Mouse (Mus musculus) liver, embryonic 16.5 days (tissue): ENCODE results near the gene Phox2a. TPM values are rescaled to one million over a fixed set of nuclear protein-coding genes. Genes with fewer than 3 reads are reported as not detected.

Experiments used
- ATAC-seq: fragments of 200-750 bp; cut with Nextera tagmentation; 2 replicates; pipeline ENCODE4 v1.8.0; 2017; ENCODE audit warnings: low read depth, mild to moderate bottlenecking, moderate number of reproducible peaks, moderate library complexity
- H3K27ac ChIP-seq: fragments of 300-500 bp; sonication (generic); 2 replicates; pipeline ENCODE4 v1.5.1; 2014; ENCODE audit warnings: mild to moderate bottlenecking, low read length
- H3K27me3 ChIP-seq: fragments of 300-500 bp; sonication (generic); 2 replicates; pipeline ENCODE4 v1.6.1; 2014; ENCODE audit warnings: low read depth, low read length, mixed read lengths; ENCODE audit not compliant: control insufficient read depth, insufficient read depth
- H3K36me3 ChIP-seq: fragments of 300-500 bp; sonication (generic); 2 replicates; pipeline ENCODE4 v1.6.1; 2014; ENCODE audit warnings: mild to moderate bottlenecking; ENCODE audit not compliant: control insufficient read depth, insufficient read depth
- H3K4me1 ChIP-seq: fragments of 300-500 bp; sonication (generic); 2 replicates; pipeline ENCODE4 v1.6.1; 2014; ENCODE audit warnings: low read depth, low read length, mixed read lengths; ENCODE audit not compliant: control insufficient read depth
- H3K4me2 ChIP-seq: fragments of 300-500 bp; sonication (generic); 2 replicates; pipeline ENCODE4 v1.6.1; 2014; ENCODE audit warnings: low read depth, low read length, mixed read lengths
- H3K4me3 ChIP-seq: fragments of 300-500 bp; sonication (generic); 2 replicates; pipeline ENCODE4 v1.5.1; 2014; ENCODE audit warnings: low read depth, mild to moderate bottlenecking, low read length
- H3K9ac ChIP-seq: fragments of 300-500 bp; sonication (generic); 2 replicates; pipeline ENCODE4 v1.6.1; 2014; ENCODE audit warnings: low read depth, low read length
- H3K9me3 ChIP-seq: fragments of 300-500 bp; sonication (generic); replicated peaks from 2 replicates; pipeline ENCODE4 v1.6.1; 2016; ENCODE audit warnings: low read length; ENCODE audit not compliant: control insufficient read depth
- WGBS: fragments of 180-500 bp; shearing (Covaris S2); extraction: QIAGEN DNeasy Blood & Tissue Kit; methylation state at CpG from one replicate; pipeline ENCODE4 v1.1.7; 2014; ENCODE audit not compliant: insufficient replicate concordance; 5-methylcytosine and 5-hydroxymethylcytosine counted together
- polyA plus RNA-seq: library from polyadenylated mRNA; unstranded; fragments of >200 nt; fragmentation: Nextera tagmentation; extraction: Ambion mirVana; gene quantifications from 2 replicates; pipeline ENCODE4 v1.2.1, GENCODE M21; 2015

The Phox2a gene
- polyA plus RNA-seq, 1 experiment from 2014 or later = 0.05 TPM

DNA sequence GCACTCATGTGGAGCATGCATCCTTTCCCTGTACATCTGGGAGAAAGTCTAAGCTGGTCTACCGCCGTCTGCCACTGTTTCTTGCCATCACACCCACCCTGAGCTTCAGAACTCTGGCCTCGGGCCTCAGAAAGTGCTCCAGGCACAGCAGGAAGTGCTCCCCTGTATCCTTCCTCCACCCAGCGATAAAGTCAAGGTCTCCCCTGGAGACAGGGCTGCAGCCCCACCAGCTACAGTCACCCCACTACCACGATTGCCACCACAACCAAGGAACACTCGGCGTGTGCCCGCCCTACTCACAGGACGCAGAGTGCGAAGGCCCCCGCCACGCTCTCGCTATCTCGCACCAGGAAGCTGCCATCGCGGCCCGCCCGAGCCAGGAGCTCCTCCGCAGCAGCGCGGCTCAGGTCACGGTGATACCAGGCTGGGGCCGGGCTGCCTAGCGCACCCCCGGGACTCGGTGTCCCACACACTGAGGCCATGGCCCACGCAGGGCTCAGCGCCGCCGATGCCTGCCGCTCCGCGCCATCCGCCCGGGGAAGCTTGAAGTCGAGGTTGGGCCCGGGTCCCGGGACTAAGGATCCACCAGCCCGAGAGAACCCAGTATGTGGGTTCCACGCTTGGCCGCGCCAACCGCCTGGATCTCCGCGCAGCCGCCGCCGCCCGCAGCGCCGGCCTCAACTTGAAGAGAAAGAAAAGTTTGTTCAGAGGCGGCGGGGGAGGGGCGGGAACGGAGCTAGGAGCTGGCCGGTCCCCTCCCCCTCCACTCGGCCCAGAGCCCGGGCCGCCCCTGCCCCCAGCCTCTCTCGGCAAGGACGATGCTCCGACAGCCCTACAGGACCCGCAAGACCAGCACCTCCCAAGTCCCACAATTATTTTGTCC is 18.4 kb downstream of the Phox2a start:
- H3K4me2 ChIP-seq = peak overlapping the region; percentile 73
- peak overlapping the region; percentile 66 for H3K9ac ChIP-seq
- no peaks in the 10 kb centered on the region; the same call in none of the 2 replicates for H3K4me1 ChIP-seq
- H3K27me3 ChIP-seq = peaks cover 32% of the 10 kb centered on the region
- peak; percentile 25; the same call in 1 of the 2 replicates for ATAC-seq
- H3K4me3 ChIP-seq = peak overlapping the region; percentile 67
- H3K9me3 ChIP-seq = no peaks in the 10 kb centered on the region
- H3K27ac ChIP-seq = peak overlapping the region; percentile 52; the same call in 1 of the 2 replicates
- no peaks in the 10 kb centered on the region for H3K36me3 ChIP-seq
- WGBS = under 1% methylated on average over 56 of the region's 63 CpGs

DNA sequence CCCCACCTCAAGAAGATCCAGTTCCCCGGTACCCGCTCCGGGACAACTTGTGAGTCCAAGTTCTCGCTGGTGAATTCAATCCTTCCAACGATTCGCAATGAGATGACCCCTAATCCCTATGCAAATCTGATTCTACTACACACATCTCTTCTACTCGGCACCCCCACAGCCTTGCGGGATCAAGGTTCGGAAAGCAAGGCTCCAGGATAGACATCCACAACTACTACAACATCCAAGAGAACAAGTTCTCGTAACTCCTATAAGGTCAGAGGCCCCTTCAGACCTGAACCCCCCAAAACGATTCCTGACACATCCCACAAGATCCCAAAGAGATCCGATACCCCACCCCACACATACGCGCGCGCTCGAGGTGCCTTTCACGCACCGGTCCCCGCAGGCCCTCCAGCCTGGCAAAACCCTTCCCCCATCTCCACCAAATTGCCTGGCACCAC is 19.1 kb downstream of the Phox2a start:
- 1% methylated on average over 20 of the region's 20 CpGs for WGBS
- H3K27me3 ChIP-seq = peaks cover 32% of the 10 kb centered on the region
- no peaks in the 10 kb centered on the region for H3K36me3 ChIP-seq
- H3K4me3 ChIP-seq = peak overlapping the region; percentile 67
- H3K9me3 ChIP-seq = no peaks in the 10 kb centered on the region
- peak overlapping the region; percentile 73 for H3K4me2 ChIP-seq
- peak overlapping the region; percentile 66 for H3K9ac ChIP-seq
- no peak for ATAC-seq
- no peak overlapping the region for H3K27ac ChIP-seq
- H3K4me1 ChIP-seq = no peaks in the 10 kb centered on the region; the same call in none of the 2 replicates

DNA sequence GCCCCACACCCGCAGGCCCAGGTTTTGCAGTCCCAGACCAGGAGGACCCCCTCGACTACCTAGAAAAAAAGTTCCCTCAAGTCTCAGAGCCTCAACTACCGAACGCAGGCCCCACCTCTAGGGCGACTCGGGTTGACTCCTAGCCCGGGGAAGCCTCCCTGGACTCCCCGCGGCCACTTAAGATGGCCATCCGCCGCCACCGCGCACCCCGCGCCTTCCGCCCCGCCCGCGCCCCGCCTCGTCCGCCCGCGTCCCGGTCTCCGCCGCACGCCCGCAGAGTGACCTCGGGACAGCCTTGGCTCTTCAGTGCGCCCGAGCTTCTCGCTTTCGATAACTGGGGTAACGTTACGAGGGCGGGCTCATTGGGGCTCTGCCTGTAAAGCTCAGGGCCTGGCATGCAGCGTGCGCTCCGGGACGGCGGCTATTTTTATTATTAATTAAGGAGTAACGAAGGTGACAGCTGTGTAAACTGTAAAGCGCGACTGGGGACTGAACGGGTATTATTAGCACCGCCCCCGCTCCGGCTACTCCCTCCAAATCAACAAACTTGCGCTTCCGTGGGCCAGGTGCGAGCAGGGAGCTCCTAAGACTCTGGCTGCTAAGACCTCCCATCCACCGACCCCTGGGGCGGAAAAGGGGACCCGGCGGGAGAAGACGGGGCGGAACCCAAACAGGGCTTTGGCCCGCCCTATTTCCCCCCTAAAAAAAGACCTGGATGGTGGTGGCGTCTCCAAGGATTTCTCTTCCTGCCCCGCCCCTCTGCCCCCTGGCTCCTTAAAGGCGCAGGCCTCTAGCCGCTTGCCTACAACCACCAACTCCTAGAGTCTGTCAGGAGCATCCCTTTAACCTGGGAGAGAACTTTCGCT is 19.7 kb downstream of the Phox2a start, which contains the start of gene Inppl1:
Inppl1 (minus strand) TSS at position 624 of the 866 bp plus-strand sequence.
- Histone ChIP-seq H3K4me2 (peak within 1 kb of the TSS; percentile 73), H3K4me1 (no peaks in the 10 kb centered on the region; the same call in none of the 2 replicates), H3K27me3 (peaks cover 32% of the 10 kb centered on the region), H3K27ac (0 out of 2 replicates have a peak within 1 kb of the TSS, but pooled peaks have one; percentile 12), H3K4me3 (peak within 1 kb of the TSS; percentile 67), H3K9ac (peak within 1 kb of the TSS; percentile 66), H3K36me3 (no peaks in the 10 kb centered on the region), H3K9me3 (no peaks in the 10 kb centered on the region)
- 1% methylated on average over 64 of the region's 64 CpGs for WGBS
- peak; percentile 61 for ATAC-seq

DNA sequence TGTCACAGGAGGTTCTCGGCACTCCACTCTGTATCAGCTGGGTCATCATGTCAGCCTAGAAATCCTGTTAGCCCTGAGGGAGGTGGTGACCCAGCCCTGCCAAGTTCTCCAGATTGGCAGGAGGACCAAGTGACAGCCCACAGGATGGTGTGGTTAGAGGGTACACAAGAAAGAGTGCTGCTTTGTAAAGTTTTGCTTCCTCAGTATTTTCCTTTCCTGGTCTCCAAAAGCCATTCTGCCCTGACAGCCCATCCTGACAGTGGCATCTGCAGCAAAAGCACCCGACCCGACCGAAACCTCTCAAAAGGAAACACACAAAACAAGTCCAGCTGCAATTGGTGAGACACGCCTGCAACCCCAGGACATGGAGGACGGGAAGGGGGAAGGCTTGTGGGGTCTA is 26.1 kb downstream of the Phox2a start:
- no peak overlapping the region for H3K4me3 ChIP-seq
- H3K27me3 ChIP-seq = peaks cover under 1% of the 10 kb centered on the region; the same call in 1 of the 2 replicates
- H3K36me3 ChIP-seq = no peaks in the 10 kb centered on the region
- 61% methylated on average over 6 of the region's 6 CpGs for WGBS
- no peak for ATAC-seq
- H3K4me2 ChIP-seq = no peak overlapping the region
- H3K4me1 ChIP-seq = no peaks in the 10 kb centered on the region
- no peaks in the 10 kb centered on the region for H3K9me3 ChIP-seq
- H3K9ac ChIP-seq = no peak overlapping the region
- H3K27ac ChIP-seq = no peak overlapping the region

DNA sequence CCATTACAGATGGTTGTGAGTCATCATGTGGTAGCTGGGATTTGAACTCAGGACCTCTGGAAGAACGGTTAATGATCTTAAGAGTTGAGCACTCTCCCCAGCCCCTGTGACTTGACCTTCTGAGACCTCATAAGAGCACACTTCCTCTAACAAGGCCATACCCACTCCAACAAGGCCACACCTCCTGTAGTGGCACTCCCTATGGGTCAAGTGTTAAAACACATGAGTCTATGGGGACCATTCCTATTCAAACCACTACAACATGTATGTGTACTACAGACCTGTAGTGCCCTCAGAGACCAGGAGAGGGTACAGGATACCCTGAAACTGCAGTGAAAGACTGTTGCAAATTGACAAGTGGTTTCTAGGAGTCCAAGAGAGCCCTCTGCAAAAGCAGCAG is 29.8 kb downstream of the Phox2a start:
- Histone ChIP-seq H3K27ac (no peak overlapping the region), H3K4me1 (no peaks in the 10 kb centered on the region), H3K9ac (no peak overlapping the region), H3K9me3 (no peaks in the 10 kb centered on the region), H3K4me2 (no peak overlapping the region), H3K4me3 (no peak overlapping the region), H3K36me3 (no peaks in the 10 kb centered on the region), H3K27me3 (no peaks in the 10 kb centered on the region)
- WGBS = 63% methylated on average over 1 of the region's 1 CpGs
- ATAC-seq = no peak

DNA sequence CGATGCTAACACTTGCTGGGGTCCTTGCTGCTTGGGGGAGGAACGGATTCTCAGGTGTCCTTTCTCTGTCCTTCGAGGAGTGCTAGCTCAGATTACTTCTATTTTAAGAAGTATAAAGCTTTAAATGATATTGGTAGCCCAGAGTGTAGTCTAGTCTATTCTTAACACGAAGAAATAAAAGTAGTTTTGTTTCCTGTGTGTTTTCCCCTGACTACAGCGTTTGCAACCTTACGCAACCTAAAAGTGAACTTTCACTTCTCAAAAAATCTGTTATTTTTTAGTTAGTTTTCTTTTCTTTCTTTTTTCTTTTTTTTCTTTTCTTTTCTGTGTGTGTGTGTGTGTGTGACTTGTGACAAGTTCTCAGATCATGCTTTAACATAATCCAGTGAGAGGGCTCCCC is 33.6 kb downstream of the Phox2a start:
- Histone ChIP-seq H3K27ac (no peak overlapping the region), H3K9ac (no peak overlapping the region), H3K9me3 (no peaks in the 10 kb centered on the region), H3K27me3 (no peaks in the 10 kb centered on the region), H3K4me3 (no peak overlapping the region), H3K4me2 (no peak overlapping the region), H3K36me3 (no peaks in the 10 kb centered on the region), H3K4me1 (no peaks in the 10 kb centered on the region)
- WGBS = 50% methylated on average over 6 of the region's 6 CpGs
- no peak for ATAC-seq

DNA sequence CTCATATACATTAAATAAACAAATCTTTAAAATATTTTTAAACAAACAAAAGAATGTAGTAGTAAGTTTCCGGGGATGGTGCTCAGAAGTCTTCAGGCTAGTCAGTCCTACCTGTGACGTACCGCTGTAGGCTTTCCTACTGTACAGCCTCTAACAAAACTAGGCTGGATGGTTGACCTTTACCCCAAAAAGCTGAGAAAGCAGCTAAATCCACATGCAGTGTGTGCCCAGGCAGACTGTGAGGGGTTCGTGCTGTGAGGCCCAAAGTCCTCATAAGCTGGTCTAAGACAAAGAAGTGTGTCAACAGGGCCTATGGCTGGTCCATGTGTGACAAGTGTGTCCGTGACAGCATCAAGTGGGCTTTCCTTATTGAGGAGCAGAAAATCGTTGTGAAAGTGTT is 34.7 kb downstream of the Phox2a start:
- Histone ChIP-seq H3K36me3 (no peaks in the 10 kb centered on the region), H3K9me3 (no peaks in the 10 kb centered on the region), H3K4me1 (no peaks in the 10 kb centered on the region), H3K9ac (no peak overlapping the region), H3K27me3 (no peaks in the 10 kb centered on the region), H3K4me3 (no peak overlapping the region), H3K4me2 (no peak overlapping the region), H3K27ac (no peak overlapping the region)
- no peak; the same call in 1 of the 2 replicates for ATAC-seq
- WGBS = 69% methylated on average over 6 of the region's 6 CpGs

DNA sequence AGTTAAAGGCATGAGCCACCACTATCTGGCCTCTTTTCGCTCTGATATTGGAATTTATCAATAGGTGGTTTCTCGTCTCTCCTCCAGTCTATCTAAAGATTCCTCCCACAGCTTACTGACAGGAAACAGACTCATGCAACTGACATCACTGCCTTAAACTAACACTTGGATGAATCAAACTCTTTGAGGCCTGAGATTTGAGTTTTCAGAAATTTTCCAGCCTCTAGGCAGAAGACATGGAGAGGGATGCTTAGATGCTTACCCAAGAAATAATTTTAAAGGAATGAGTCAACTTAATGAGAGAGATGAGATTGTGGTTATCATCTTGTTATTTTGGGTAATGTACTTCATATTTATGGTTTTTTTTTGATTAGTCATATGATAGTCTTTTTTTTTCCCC is 35.7 kb downstream of the Phox2a start:
- no peak overlapping the region for H3K9ac ChIP-seq
- no peak for ATAC-seq
- H3K27ac ChIP-seq = no peak overlapping the region
- H3K9me3 ChIP-seq = no peaks in the 10 kb centered on the region
- H3K4me3 ChIP-seq = no peak overlapping the region
- no peaks in the 10 kb centered on the region for H3K36me3 ChIP-seq
- no peaks in the 10 kb centered on the region for H3K4me1 ChIP-seq
- WGBS = 42% methylated on average over 2 of the region's 2 CpGs
- H3K27me3 ChIP-seq = no peaks in the 10 kb centered on the region
- H3K4me2 ChIP-seq = no peak overlapping the region
